Mouse (Mus musculus): ENCODE measurements around the gene C530008M17Rik.

Gene C530008M17Rik

GRCm38 (mm10) chr5:76665421-76665820 is 9.1 kb downstream of the C530008M17Rik start:
- DNase-seq (ENCODE audit: low spot score), result no peak

- no peak for DNase-seq (ENCODE audit: low spot score)
These were observed 9.9 kb downstream of the C530008M17Rik start for GRCm38 (mm10) chr5:76666026-76666756.

- no peak for DNase-seq (ENCODE audit: low spot score)
These were observed 11.8 kb downstream of the C530008M17Rik start for GRCm38 (mm10) chr5:76668118-76668517.

- no peak for DNase-seq (ENCODE audit: low spot score)
These were observed 12.2 kb downstream of the C530008M17Rik start for GRCm38 (mm10) chr5:76668547-76668946.

GRCm38 (mm10) chr5:76670183-76670582 is 13.9 kb downstream of the C530008M17Rik start:
- DNase-seq (ENCODE audit: low spot score), result no peak

- no peak for DNase-seq (ENCODE audit: low spot score)
These were observed 17.8 kb downstream of the C530008M17Rik start for GRCm38 (mm10) chr5:76674022-76674653.

- DNase-seq (ENCODE audit: low spot score), result no peak
These were observed 19.1 kb downstream of the C530008M17Rik start for GRCm38 (mm10) chr5:76675369-76675768.

- no peak for DNase-seq (ENCODE audit: low spot score)
These were observed 24.6 kb downstream of the C530008M17Rik start for GRCm38 (mm10) chr5:76680959-76681358.

GRCm38 (mm10) chr5:76681895-76682656 is 25.8 kb downstream of the C530008M17Rik start:
- no peak for DNase-seq (ENCODE audit: low spot score)

GRCm38 (mm10) chr5:76683455-76683854 is 27.1 kb downstream of the C530008M17Rik start:
- DNase-seq (ENCODE audit: low spot score), result no peak

GRCm38 (mm10) chr5:76684658-76685605 is 28.6 kb downstream of the C530008M17Rik start:
- no peak for DNase-seq (ENCODE audit: low spot score)

GRCm38 (mm10) chr5:76687961-76688600 is 31.8 kb downstream of the C530008M17Rik start:
- DNase-seq (ENCODE audit: low spot score), result no peak

GRCm38 (mm10) chr5:76688643-76689042 is 32.3 kb downstream of the C530008M17Rik start:
- DNase-seq (ENCODE audit: low spot score), result no peak

GRCm38 (mm10) chr5:76690177-76690593 is 33.9 kb downstream of the C530008M17Rik start:
- no peak for DNase-seq (ENCODE audit: low spot score)

- DNase-seq (ENCODE audit: low spot score), result no peak
These were observed 34.9 kb downstream of the C530008M17Rik start for GRCm38 (mm10) chr5:76691251-76691650.

GRCm38 (mm10) chr5:76691706-76692424 is 35.6 kb downstream of the C530008M17Rik start:
- no peak for DNase-seq (ENCODE audit: low spot score)

- DNase-seq (ENCODE audit: low spot score), result no peak
These were observed 41.2 kb downstream of the C530008M17Rik start for GRCm38 (mm10) chr5:76697536-76697935.

GRCm38 (mm10) chr5:76698187-76698586 is 41.9 kb downstream of the C530008M17Rik start:
- no peak for DNase-seq (ENCODE audit: low spot score)

- DNase-seq (ENCODE audit: low spot score), result no peak
These were observed 45.0 kb downstream of the C530008M17Rik start for GRCm38 (mm10) chr5:76701127-76701853.

GRCm38 (mm10) chr5:76702104-76702503 is 45.8 kb downstream of the C530008M17Rik start:
- DNase-seq (ENCODE audit: low spot score), result no peak
